Mouse (Mus musculus) hindbrain, embryonic 13.5 days (tissue): ENCODE measurements around the gene Kif1b. TPM values are rescaled to one million over a fixed set of nuclear protein-coding genes. Genes with fewer than 3 reads are reported as not detected.
"Not testable (repeated sequence)": the region's sequence is repeated elsewhere in the genome, so short reads cannot be mapped to it uniquely, and the experiment has no call there.

Source experiments
- ATAC-seq: fragments of 200-750 bp; cut with Nextera tagmentation; 2 replicates; pipeline ENCODE4 v1.8.0; 2017; ENCODE audit warnings: moderate TSS enrichment; ENCODE audit not compliant: low FRiP score
- H3K27ac ChIP-seq: fragments of 300-500 bp; sonication (generic); 2 replicates; pipeline ENCODE4 v1.5.1; 2015; ENCODE audit warnings: inconsistent platforms, mild to moderate bottlenecking, moderate library complexity
- H3K27me3 ChIP-seq: fragments of 300-500 bp; sonication (generic); 2 replicates; pipeline ENCODE4 v1.6.1; 2015; ENCODE audit warnings: mild to moderate bottlenecking, inconsistent platforms
- H3K36me3 ChIP-seq: fragments of 300-500 bp; sonication (generic); 2 replicates; pipeline ENCODE4 v1.6.1; 2015; ENCODE audit warnings: mild to moderate bottlenecking, inconsistent platforms
- H3K4me1 ChIP-seq: fragments of 300-500 bp; sonication (generic); replicated peaks from 2 replicates; pipeline ENCODE4 v1.6.1; 2015; ENCODE audit warnings: inconsistent platforms
- H3K4me2 ChIP-seq: fragments of 300-500 bp; sonication (generic); 2 replicates; pipeline ENCODE4 v1.6.1; 2015; ENCODE audit warnings: inconsistent platforms, mild to moderate bottlenecking, moderate library complexity
- H3K4me3 ChIP-seq: fragments of 300-500 bp; sonication (generic); 2 replicates; pipeline ENCODE4 v1.5.1; 2015; ENCODE audit warnings: mild to moderate bottlenecking, inconsistent platforms
- H3K9ac ChIP-seq: fragments of 300-500 bp; sonication (generic); 2 replicates; pipeline ENCODE4 v1.6.1; 2015; ENCODE audit warnings: mild to moderate bottlenecking, inconsistent platforms
- H3K9me3 ChIP-seq: fragments of 300-500 bp; sonication (generic); 2 replicates; pipeline ENCODE4 v1.6.1; 2016; ENCODE audit warnings: inconsistent platforms
- WGBS: fragments of 180-500 bp; shearing (Covaris S2); methylation state at CpG from one replicate; pipeline ENCODE4 v1.1.7; 2015; 5-methylcytosine and 5-hydroxymethylcytosine counted together
- polyA plus RNA-seq: library from polyadenylated mRNA; unstranded; fragments of >200 nt; fragmentation: Nextera tagmentation; extraction: Ambion mirVana; gene quantifications from 2 replicates; pipeline ENCODE4 v1.2.1, GENCODE M21; 2015

Kif1b gene
- polyA plus RNA-seq, 1 experiment from 2014 or later = 155 TPM

- ATAC-seq = no peak
- 73% methylated on average over 2 of the region's 2 CpGs for WGBS
These were observed 134.8 kb downstream of the Kif1b start for GRCm38 (mm10) chr4:149172666-149173065.

GRCm38 (mm10) chr4:149172083-149172482 is 135.4 kb downstream of the Kif1b start:
- Histone ChIP-seq H3K9ac (no peak overlapping the region), H3K27me3 (no peaks in the 10 kb centered on the region), H3K27ac (peak overlapping the region; percentile 72), H3K4me3 (no peak overlapping the region), H3K9me3 (no peaks in the 10 kb centered on the region), H3K36me3 (peaks cover 15% of the 10 kb centered on the region), H3K4me2 (no peak overlapping the region), H3K4me1 (peaks cover 20% of the 10 kb centered on the region; the same call in 1 of the 2 replicates)
- no peak for ATAC-seq
- 92% methylated on average over 5 of the region's 5 CpGs for WGBS

More at GRCm38 (mm10) chr4:149172666-149173065, 134.8 kb downstream of the Kif1b start:
- Histone ChIP-seq H3K4me1 (0 out of 2 replicates have a peak, but pooled peaks cover 14% of the 10 kb centered on the region), H3K9ac (no peak overlapping the region), H3K36me3 (peaks cover 19% of the 10 kb centered on the region), H3K9me3 (no peaks in the 10 kb centered on the region), H3K4me2 (no peak overlapping the region), H3K4me3 (no peak overlapping the region), H3K27me3 (no peaks in the 10 kb centered on the region), H3K27ac (peak overlapping the region; percentile 72)

- WGBS = 78% methylated on average over 5 of the region's 5 CpGs
- ATAC-seq = no peak
- Histone ChIP-seq H3K9me3 (no peaks in the 10 kb centered on the region), H3K4me1 (peaks cover 20% of the 10 kb centered on the region; the same call in 1 of the 2 replicates), H3K9ac (no peak overlapping the region), H3K27me3 (no peaks in the 10 kb centered on the region), H3K4me2 (no peak overlapping the region), H3K36me3 (peaks cover 11% of the 10 kb centered on the region), H3K27ac (no peak overlapping the region), H3K4me3 (no peak overlapping the region)
These were observed 135.9 kb downstream of the Kif1b start for GRCm38 (mm10) chr4:149171581-149171981.

- Histone ChIP-seq H3K4me1 (peaks cover 25% of the 10 kb centered on the region), H3K4me2 (no peak overlapping the region), H3K36me3 (peaks cover 5% of the 10 kb centered on the region), H3K27me3 (no peaks in the 10 kb centered on the region), H3K27ac (no peak overlapping the region), H3K9ac (no peak overlapping the region), H3K4me3 (no peak overlapping the region), H3K9me3 (no peaks in the 10 kb centered on the region)
- ATAC-seq = no peak
- 77% methylated on average over 7 of the region's 7 CpGs for WGBS
These were observed 137.0 kb downstream of the Kif1b start for GRCm38 (mm10) chr4:149170394-149170931.

GRCm38 (mm10) chr4:149169926-149170325 is 137.6 kb downstream of the Kif1b start:
- H3K4me1 ChIP-seq = peaks cover 30% of the 10 kb centered on the region
- WGBS = 72% methylated on average over 7 of the region's 8 CpGs
- not testable (repeated sequence) for H3K27ac ChIP-seq, H3K4me2 ChIP-seq, H3K9ac ChIP-seq, H3K4me3 ChIP-seq, H3K27me3 ChIP-seq, H3K36me3 ChIP-seq, H3K9me3 ChIP-seq, ATAC-seq

- Histone ChIP-seq H3K4me1 (peaks cover 31% of the 10 kb centered on the region), H3K27me3 (no peaks in the 10 kb centered on the region), H3K4me2 (no peak overlapping the region), H3K9ac (no peak overlapping the region), H3K36me3 (peaks cover 5% of the 10 kb centered on the region; the same call in 1 of the 2 replicates), H3K4me3 (no peak overlapping the region), H3K9me3 (no peaks in the 10 kb centered on the region), H3K27ac (no peak overlapping the region)
- ATAC-seq = no peak
- 77% methylated on average over 2 of the region's 2 CpGs for WGBS
These were observed 139.5 kb downstream of the Kif1b start for GRCm38 (mm10) chr4:149168016-149168415.

GRCm38 (mm10) chr4:149166957-149167611 is 140.4 kb downstream of the Kif1b start:
- Histone ChIP-seq H3K4me2 (peak overlapping the region; percentile 91), H3K36me3 (peaks cover 15% of the 10 kb centered on the region), H3K9me3 (no peaks in the 10 kb centered on the region), H3K4me1 (peaks cover 22% of the 10 kb centered on the region), H3K27ac (peak overlapping the region; percentile 68), H3K4me3 (peak overlapping the region; percentile 95), H3K27me3 (no peaks in the 10 kb centered on the region), H3K9ac (peak overlapping the region; percentile 94)
- 2% methylated on average over 27 of the region's 27 CpGs for WGBS
- peak; percentile 77 for ATAC-seq

GRCm38 (mm10) chr4:149166215-149166946 is 141.1 kb downstream of the Kif1b start, which contains the start of gene Pgd:
Gene Pgd (minus strand): TSS chr4:149166771.
- ATAC-seq = peak; percentile 99
- Histone ChIP-seq H3K4me2 (peak within 1 kb of the TSS; percentile 91), H3K9me3 (no peaks in the 10 kb centered on the region), H3K27ac (peak within 1 kb of the TSS; percentile 85), H3K36me3 (peaks cover 22% of the 10 kb centered on the region), H3K27me3 (no peaks in the 10 kb centered on the region), H3K9ac (peak within 1 kb of the TSS; percentile 94), H3K4me1 (peaks cover 22% of the 10 kb centered on the region), H3K4me3 (peak within 1 kb of the TSS; percentile 95)
- under 1% methylated on average over 59 of the region's 59 CpGs for WGBS

- H3K9ac ChIP-seq = no peak overlapping the region
- H3K36me3 ChIP-seq = peaks cover 44% of the 10 kb centered on the region
- peaks cover 22% of the 10 kb centered on the region for H3K4me1 ChIP-seq
- H3K27me3 ChIP-seq = no peaks in the 10 kb centered on the region
- H3K4me3 ChIP-seq = no peak overlapping the region
- no peak overlapping the region for H3K27ac ChIP-seq
- H3K9me3 ChIP-seq = no peaks in the 10 kb centered on the region
- ATAC-seq = no peak
- no peak overlapping the region for H3K4me2 ChIP-seq
- WGBS = 61% methylated on average over 5 of the region's 5 CpGs
These were observed 143.3 kb downstream of the Kif1b start for GRCm38 (mm10) chr4:149164150-149164549.

- no peak overlapping the region for H3K9ac ChIP-seq
- peaks cover 53% of the 10 kb centered on the region for H3K36me3 ChIP-seq
- H3K9me3 ChIP-seq = no peaks in the 10 kb centered on the region
- H3K4me3 ChIP-seq = no peak overlapping the region
- WGBS = 88% methylated on average over 1 of the region's 1 CpGs
- H3K4me1 ChIP-seq = peaks cover 22% of the 10 kb centered on the region
- no peaks in the 10 kb centered on the region for H3K27me3 ChIP-seq
- ATAC-seq = no peak
- no peak overlapping the region for H3K4me2 ChIP-seq
- no peak overlapping the region for H3K27ac ChIP-seq
These were observed 144.3 kb downstream of the Kif1b start for GRCm38 (mm10) chr4:149163196-149163595.

- WGBS = 94% methylated on average over 6 of the region's 6 CpGs
- H3K36me3 ChIP-seq = peaks cover 73% of the 10 kb centered on the region
- peaks cover 16% of the 10 kb centered on the region for H3K4me1 ChIP-seq
- H3K27ac ChIP-seq = no peak overlapping the region
- H3K4me2 ChIP-seq = no peak overlapping the region
- H3K9ac ChIP-seq = no peak overlapping the region
- no peak for ATAC-seq
- no peaks in the 10 kb centered on the region for H3K27me3 ChIP-seq
- no peaks in the 10 kb centered on the region for H3K9me3 ChIP-seq
- H3K4me3 ChIP-seq = no peak overlapping the region
These were observed 146.3 kb downstream of the Kif1b start for GRCm38 (mm10) chr4:149161166-149161565.

GRCm38 (mm10) chr4:149159891-149160290 is 147.6 kb downstream of the Kif1b start:
- Histone ChIP-seq H3K4me3 (no peak overlapping the region), H3K27ac (no peak overlapping the region), H3K36me3 (peaks cover 86% of the 10 kb centered on the region), H3K4me2 (no peak overlapping the region), H3K9ac (no peak overlapping the region), H3K4me1 (peaks cover 5% of the 10 kb centered on the region), H3K9me3 (no peaks in the 10 kb centered on the region), H3K27me3 (no peaks in the 10 kb centered on the region)
- no peak for ATAC-seq
- 91% methylated on average over 13 of the region's 13 CpGs for WGBS
